Mouse (Mus musculus) kidney, postnatal 36 days (tissue): ENCODE measurements around the gene Scgb1b3.

ENCODE experiments used
- DNase-seq, 2 experiments: peaks; one replicate each; pipeline ENCODE4 v3.0.0; 2021 to 2022; ENCODE audit warnings: mixed read lengths in 2 of 2

Gene Scgb1b3

GRCm38 (mm10) chr7:31375292-31375691, at the start of gene Scgb1b3:
Gene Scgb1b3 (plus strand): TSS chr7:31375592.
- DNase-seq: no peak

GRCm38 (mm10) chr7:31362022-31362560, 13.3 kb upstream of the Scgb1b3 start, which contains the start of gene Scgb2b3:
Gene Scgb2b3 (minus strand): TSS chr7:31362072.
- DNase-seq: no peak
